Mouse (Mus musculus): ENCODE measurements around the gene Scyl2. TPM values are rescaled to one million over a fixed set of nuclear protein-coding genes. Genes with fewer than 3 reads are reported as not detected.

Scyl2 gene
- polyA plus RNA-seq, 1 experiment from 2014 or later: 9.5 TPM

DNA sequence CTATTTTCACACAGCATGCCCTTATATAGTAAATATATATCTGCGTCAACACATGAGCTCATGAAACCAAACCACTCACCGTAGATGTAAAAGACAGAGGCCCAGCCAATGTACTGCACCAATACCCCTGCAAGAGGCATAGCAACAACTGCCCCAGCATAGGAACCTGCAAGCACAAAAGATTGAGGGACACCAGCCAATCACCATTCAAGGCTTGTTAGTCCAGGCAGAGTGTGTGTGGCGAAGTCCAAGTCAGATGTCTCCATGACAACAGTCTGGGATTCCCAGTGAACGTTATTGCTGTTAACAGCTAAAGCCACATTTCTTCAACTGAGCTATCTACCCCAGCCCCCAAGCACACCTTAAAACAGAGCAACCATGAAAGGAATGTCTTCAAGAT, 93.3 kb downstream of the Scyl2 start:
- no peak for ATAC-seq (ENCODE audit: insufficient number of reproducible peaks, insufficient read depth, low FRiP score, low read depth)
- H3K27ac ChIP-seq (replicated peaks in 1 of 2; ENCODE audit: control insufficient read depth in 1 of 2, insufficient read depth in 1 of 2, low read depth in 2 of 2, low read length in 2 of 2): no peak overlapping the region
- no peaks in the 10 kb centered on the region for H3K27me3 ChIP-seq (ENCODE audit: control insufficient read depth, insufficient read depth, low read length)
- no peaks in the 10 kb centered on the region for H3K9me3 ChIP-seq (ENCODE audit: control insufficient read depth, low read length)
- 67% methylated on average over 4 of the region's 4 CpGs for WGBS
- no peak overlapping the region for H3K4me3 ChIP-seq (ENCODE audit: control insufficient read depth in 1 of 2, insufficient read depth in 1 of 2, low read depth in 1 of 2, low read length in 2 of 2)
- H3K4me2 ChIP-seq (ENCODE audit: low read length): no peak overlapping the region
- H3K36me3 ChIP-seq (ENCODE audit: control insufficient read depth, insufficient read depth, low read length): no peaks in the 10 kb centered on the region
- 0 out of 4 replicates have a peak, but pooled peaks cover 0 to 5% of the 10 kb centered on the region in 2 experiments for H3K4me1 ChIP-seq (ENCODE audit: control insufficient read depth in 2 of 2, insufficient read depth in 2 of 2, low read length in 2 of 2)
- no peak overlapping the region for H3K9ac ChIP-seq (ENCODE audit: low read length)

- H3K27ac ChIP-seq (replicated peaks in 1 of 2; ENCODE audit: control insufficient read depth in 1 of 2, insufficient read depth in 1 of 2, low read depth in 2 of 2, low read length in 2 of 2): no peak overlapping the region
- 0 out of 4 replicates have a peak, but pooled peaks cover 0 to 5% of the 10 kb centered on the region in 2 experiments for H3K4me1 ChIP-seq (ENCODE audit: control insufficient read depth in 2 of 2, insufficient read depth in 2 of 2, low read length in 2 of 2)
- H3K9ac ChIP-seq (ENCODE audit: low read length): no peak overlapping the region
- H3K4me3 ChIP-seq (ENCODE audit: control insufficient read depth in 1 of 2, insufficient read depth in 1 of 2, low read depth in 1 of 2, low read length in 2 of 2): no peak overlapping the region
- H3K4me2 ChIP-seq (ENCODE audit: low read length): no peak overlapping the region
- 0 out of 2 replicates have a peak, but pooled peaks cover 3% of the 10 kb centered on the region for H3K9me3 ChIP-seq (ENCODE audit: control insufficient read depth, low read length)
- H3K36me3 ChIP-seq (ENCODE audit: control insufficient read depth, insufficient read depth, low read length): no peaks in the 10 kb centered on the region
- WGBS: 89% methylated on average over 1 of the region's 1 CpGs
- ATAC-seq (ENCODE audit: insufficient number of reproducible peaks, insufficient read depth, low FRiP score, low read depth): no peak
- H3K27me3 ChIP-seq (ENCODE audit: control insufficient read depth, insufficient read depth, low read length): no peaks in the 10 kb centered on the region
These were observed 96.2 kb downstream of the Scyl2 start for GRCm38 (mm10) chr10:89589877-89590276.

Other genes starting within 250 kb of the Scyl2 start
- gene Gas2l3, start 242.3 kb downstream of the Scyl2 start, polyA plus RNA-seq (2014; fragmentation: Nextera tagmentation; extraction: Ambion mirVana): 24.0 and 25.5 TPM in 2 replicates
- gene Nr1h4, start 152.7 kb downstream of the Scyl2 start, polyA plus RNA-seq (2014; fragmentation: Nextera tagmentation; extraction: Ambion mirVana): 0.90 and 1.2 TPM in 2 replicates
- gene Slc17a8, start 65.0 kb downstream of the Scyl2 start, polyA plus RNA-seq (2014; fragmentation: Nextera tagmentation; extraction: Ambion mirVana): 0.07 TPM in 1 of 2 replicates, not detected in the other
- 24.0 and 27.7 TPM in 2 replicates for gene Actr6, start 46.0 kb upstream of the Scyl2 start, polyA plus RNA-seq (2014; fragmentation: Nextera tagmentation; extraction: Ambion mirVana)
- 20.7 and 22.3 TPM in 2 replicates for gene Uhrf1bp1l, start 58.7 kb upstream of the Scyl2 start, polyA plus RNA-seq (2014; fragmentation: Nextera tagmentation; extraction: Ambion mirVana)
- gene Anks1b, start 187.2 kb upstream of the Scyl2 start, polyA plus RNA-seq (2014; fragmentation: Nextera tagmentation; extraction: Ambion mirVana): 0.14 and 0.18 TPM in 2 replicates

Data from heart, embryonic 14.5 days (tissue).